Mouse (Mus musculus) lung, postnatal 0 days (tissue): ENCODE results near the gene Il4ra. TPM values are rescaled to one million over a fixed set of nuclear protein-coding genes. Genes with fewer than 3 reads are reported as not detected.

Experiments used
- ATAC-seq: fragments of 200-750 bp; cut with Nextera tagmentation; 2 replicates; pipeline ENCODE4 v1.8.0; 2017; ENCODE audit warnings: moderate library complexity
- DNase-seq: peaks from one replicate; pipeline ENCODE4 v3.0.0-alpha.2; 2016; ENCODE audit warnings: low spot score
- H3K27ac ChIP-seq: fragments of 300-500 bp; sonication (generic); 2 replicates; pipeline ENCODE4 v1.5.1; 2014; ENCODE audit warnings: antibody characterized with exemption, mild to moderate bottlenecking, low read length, mixed read lengths
- H3K27me3 ChIP-seq: fragments of 300-500 bp; sonication (generic); replicated peaks from 2 replicates; pipeline ENCODE4 v1.6.1; 2014; ENCODE audit warnings: low read length, mixed read lengths; ENCODE audit not compliant: insufficient read depth
- H3K36me3 ChIP-seq: fragments of 300-500 bp; sonication (generic); 2 replicates; pipeline ENCODE4 v1.6.1; 2014; ENCODE audit warnings: low read length, mixed read lengths; ENCODE audit not compliant: insufficient read depth
- H3K4me1 ChIP-seq: fragments of 300-500 bp; sonication (generic); 2 replicates; pipeline ENCODE4 v1.6.1; 2014; ENCODE audit warnings: antibody characterized with exemption, low read depth, low read length, mixed read lengths; ENCODE audit not compliant: insufficient read depth
- H3K4me2 ChIP-seq: fragments of 300-500 bp; sonication (generic); replicated peaks from 2 replicates; pipeline ENCODE4 v1.6.1; 2014; ENCODE audit warnings: low read depth, mild to moderate bottlenecking, low read length, moderate library complexity, mixed read lengths
- H3K4me3 ChIP-seq: fragments of 300-500 bp; sonication (generic); 2 replicates; pipeline ENCODE4 v1.5.1; 2014; ENCODE audit warnings: low read depth, low read length
- H3K9ac ChIP-seq: fragments of 300-500 bp; sonication (generic); replicated peaks from 2 replicates; pipeline ENCODE4 v1.6.1; 2014; ENCODE audit warnings: low read depth, mild to moderate bottlenecking
- H3K9me3 ChIP-seq: fragments of 300-500 bp; sonication (generic); 2 replicates; pipeline ENCODE4 v1.6.1; 2016; ENCODE audit warnings: low read length, mixed read lengths
- CTCF ChIP-seq: IDR thresholded peaks from 2 replicates; pipeline ENCODE4 v1.5.1; 2016; ENCODE audit warnings: antibody characterized with exemption, mild to moderate bottlenecking
- EP300 ChIP-seq: IDR thresholded peaks from 2 replicates; pipeline ENCODE4 v1.6.1; 2016; ENCODE audit warnings: antibody characterized with exemption, mild to moderate bottlenecking, control low read depth
- WGBS: fragments of 180-500 bp; shearing (Covaris S2); extraction: QIAGEN DNeasy Blood & Tissue Kit; methylation state at CpG from one replicate; pipeline ENCODE4 v1.1.7; 2014; 5-methylcytosine and 5-hydroxymethylcytosine counted together
- polyA plus RNA-seq: library from polyadenylated mRNA; unstranded; fragments of >200 nt; fragmentation: Nextera tagmentation; extraction: Ambion mirVana; gene quantifications from 2 replicates; pipeline ENCODE4 v1.2.1, GENCODE M21; 2015

Gene Il4ra
- polyA plus RNA-seq, 1 experiment from 2014 or later, result 29.7 TPM

DNA sequence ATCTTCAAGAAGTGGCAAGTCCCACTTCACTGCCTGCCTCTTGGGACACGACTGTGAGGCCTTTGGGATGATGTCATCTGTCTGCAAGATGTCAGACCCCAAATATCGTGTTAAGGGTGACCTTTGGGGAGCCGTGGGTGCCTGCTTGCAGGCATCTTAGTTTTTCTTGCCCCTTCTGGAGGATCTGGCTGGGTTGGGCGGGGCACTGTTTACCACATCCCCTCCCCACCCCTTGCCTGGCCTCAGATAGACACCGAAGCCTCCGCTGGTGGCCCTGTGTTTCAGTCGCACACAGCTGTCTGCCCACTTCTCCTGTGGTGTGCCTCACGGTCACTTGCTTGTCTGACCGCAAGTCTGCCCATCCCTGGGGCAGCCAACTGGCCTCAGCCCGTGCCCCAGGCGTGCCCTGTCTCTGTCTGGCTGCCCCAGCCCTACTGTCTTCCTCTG lies 51.3 kb downstream of the Il4ra start, which contains the start of gene Il21r:
Il21r (plus strand) TSS at position 245 of the 447 bp plus-strand sequence.
- Histone ChIP-seq H3K4me1 (0 out of 2 replicates have a peak, but pooled peaks cover 3% of the 10 kb centered on the region), H3K4me3 (no peak within 1 kb of the TSS), H3K27ac (no peak within 1 kb of the TSS), H3K36me3 (no peaks in the 10 kb centered on the region), H3K9ac (no peak within 1 kb of the TSS), H3K9me3 (no peaks in the 10 kb centered on the region), H3K27me3 (no peaks in the 10 kb centered on the region), H3K4me2 (no peak within 1 kb of the TSS)
- no peak for TF ChIP-seq CTCF
- no peak for TF ChIP-seq EP300
- DNase-seq, result no peak
- no peak for ATAC-seq
- 61% methylated on average over 11 of the region's 11 CpGs for WGBS

GRCm38 (mm10) chr7:125604362-125605319 lies 52.7 kb downstream of the Il4ra start:
- Histone ChIP-seq H3K4me1 (0 out of 2 replicates have a peak, but pooled peaks cover 3% of the 10 kb centered on the region), H3K9me3 (no peaks in the 10 kb centered on the region), H3K4me3 (no peak overlapping the region), H3K9ac (no peak overlapping the region), H3K27ac (no peak overlapping the region), H3K36me3 (no peaks in the 10 kb centered on the region), H3K4me2 (no peak overlapping the region), H3K27me3 (no peaks in the 10 kb centered on the region)
- DNase-seq (no peak), ATAC-seq (no peak)
- TF ChIP-seq CTCF (no peak), EP300 (no peak)
- 76% methylated on average over 12 of the region's 12 CpGs for WGBS

DNA sequence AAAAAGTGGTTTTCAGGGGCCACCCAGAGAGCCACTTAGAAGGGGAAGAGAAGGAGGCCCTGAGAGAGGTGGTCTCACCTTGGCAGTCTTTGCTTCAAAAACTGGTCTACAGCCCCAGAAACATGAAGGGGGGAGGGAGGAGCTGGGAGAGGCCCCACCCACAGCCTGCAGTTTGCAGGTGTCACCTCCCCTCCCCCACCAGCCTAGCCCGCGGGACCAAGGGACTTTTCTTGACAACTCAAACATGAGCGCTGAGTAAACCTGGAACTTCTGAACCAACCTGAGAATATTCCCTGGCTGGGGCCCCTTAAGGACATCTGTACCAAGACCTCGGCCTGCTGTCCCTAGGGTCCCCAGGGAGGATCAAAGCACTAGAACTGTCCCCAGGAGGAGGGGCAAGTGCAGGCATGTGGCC lies 53.8 kb downstream of the Il4ra start:
- DNase-seq (no peak), ATAC-seq (peak; percentile 12; the same call in 1 of the 2 replicates)
- Histone ChIP-seq H3K27me3 (no peaks in the 10 kb centered on the region), H3K9me3 (no peaks in the 10 kb centered on the region), H3K36me3 (no peaks in the 10 kb centered on the region), H3K4me2 (no peak overlapping the region), H3K9ac (no peak overlapping the region), H3K4me1 (0 out of 2 replicates have a peak, but pooled peaks cover 3% of the 10 kb centered on the region), H3K27ac (no peak overlapping the region), H3K4me3 (no peak overlapping the region)
- TF ChIP-seq EP300, result no peak
- WGBS, result 32% methylated on average over 4 of the region's 4 CpGs

GRCm38 (mm10) chr7:125606265-125607164 lies 54.6 kb downstream of the Il4ra start:
- no peak overlapping the region for H3K27ac ChIP-seq
- 0 out of 2 replicates have a peak, but pooled peaks cover 3% of the 10 kb centered on the region for H3K4me1 ChIP-seq
- H3K4me2 ChIP-seq, result no peak overlapping the region
- TF ChIP-seq CTCF, result no peak
- TF ChIP-seq EP300, result no peak
- 69% methylated on average over 2 of the region's 2 CpGs for WGBS
- H3K27me3 ChIP-seq, result no peaks in the 10 kb centered on the region
- H3K4me3 ChIP-seq, result no peak overlapping the region
- no peaks in the 10 kb centered on the region for H3K36me3 ChIP-seq
- DNase-seq (peak; percentile 56), ATAC-seq (peak; percentile 79)
- no peaks in the 10 kb centered on the region for H3K9me3 ChIP-seq
- H3K9ac ChIP-seq, result no peak overlapping the region

DNA sequence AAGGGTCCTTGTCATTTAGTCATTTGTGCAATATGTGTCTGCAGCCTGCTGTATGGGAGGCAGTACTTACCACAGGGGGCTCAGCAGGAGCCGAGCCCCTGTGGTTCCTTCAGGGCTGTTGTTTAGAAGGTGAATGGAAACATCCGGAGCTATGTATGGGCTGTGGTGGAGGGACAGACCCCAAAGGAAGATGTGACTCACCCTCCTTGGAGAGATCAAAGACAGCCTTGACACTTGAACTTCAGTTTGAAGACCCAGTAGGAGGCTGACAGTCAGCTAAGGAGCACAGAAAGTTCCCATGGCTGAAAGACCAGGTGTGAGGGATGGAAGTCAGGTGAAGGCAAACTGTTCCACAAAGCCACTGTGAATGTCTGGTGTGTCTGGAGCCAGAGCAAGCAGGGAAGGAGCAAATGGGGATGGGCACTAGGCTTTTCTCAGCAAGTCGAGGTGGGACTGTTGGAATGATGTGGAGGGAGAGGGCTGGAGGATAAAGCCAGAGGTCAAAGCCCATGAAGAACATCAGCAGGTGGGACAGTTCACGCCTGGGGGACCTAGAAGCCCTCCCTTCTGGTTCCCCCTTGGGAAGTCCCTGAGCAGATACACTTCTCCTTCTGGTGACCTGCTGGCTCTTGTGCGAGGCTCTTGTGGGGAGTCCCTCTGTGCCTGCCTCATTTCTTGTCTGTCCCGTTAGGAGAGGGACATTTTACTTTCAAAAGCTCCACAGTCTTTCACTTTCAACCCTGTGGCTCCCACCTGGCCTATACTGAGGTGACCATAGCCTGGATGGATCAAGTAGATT lies 55.7 kb downstream of the Il4ra start:
- no peaks in the 10 kb centered on the region for H3K36me3 ChIP-seq
- H3K4me2 ChIP-seq, result no peak overlapping the region
- no peaks in the 10 kb centered on the region for H3K9me3 ChIP-seq
- TF ChIP-seq CTCF (no peak), EP300 (no peak)
- 0 out of 2 replicates have a peak, but pooled peaks cover 3% of the 10 kb centered on the region for H3K4me1 ChIP-seq
- WGBS, result 61% methylated on average over 6 of the region's 6 CpGs
- no peak overlapping the region for H3K27ac ChIP-seq
- H3K9ac ChIP-seq, result no peak overlapping the region
- H3K27me3 ChIP-seq, result no peaks in the 10 kb centered on the region
- DNase-seq (no peak), ATAC-seq (no peak)
- no peak overlapping the region for H3K4me3 ChIP-seq
